Mouse (Mus musculus): Measurements from ENCODE around the gene Armh4. TPM values are rescaled to one million over a fixed set of nuclear protein-coding genes. Genes with fewer than 3 reads are reported as not detected.
"Not testable (repeated sequence)": the region's sequence is repeated elsewhere in the genome, so short reads cannot be mapped to it uniquely, and the experiment has no call there.

The Armh4 gene
- 57.2 and 58.8 TPM in 2 replicates for polyA plus RNA-seq (2014; fragmentation: Nextera tagmentation; extraction: Ambion mirVana)

GRCm38 (mm10) chr14:49782715-49783531 is at the start of gene Armh4:
Gene Armh4 (minus strand): TSS chr14:49783383.
- H3K27me3 ChIP-seq (ENCODE audit: control insufficient read depth, insufficient read depth, low read length) = no peaks in the 10 kb centered on the region
- peaks cover 2 to 14% of the 10 kb centered on the region in 2 experiments; a peak in 2 of 4 replicates for H3K4me1 ChIP-seq (ENCODE audit: control insufficient read depth in 2 of 2, insufficient read depth in 2 of 2, low read length in 2 of 2)
- H3K9me3 ChIP-seq (ENCODE audit: control insufficient read depth, low read length) = no peaks in the 10 kb centered on the region
- H3K27ac ChIP-seq (replicated peaks in 1 of 2; ENCODE audit: control insufficient read depth in 1 of 2, insufficient read depth in 1 of 2, low read depth in 2 of 2, low read length in 2 of 2) = peak within 1 kb of the TSS; percentile 80 to 87
- H3K4me3 ChIP-seq (ENCODE audit: control insufficient read depth in 1 of 2, insufficient read depth in 1 of 2, low read depth in 1 of 2, low read length in 2 of 2) = peak within 1 kb of the TSS; percentile 65 to 69
- peak within 1 kb of the TSS; percentile 74 for H3K4me2 ChIP-seq (ENCODE audit: low read length)
- peak; percentile 89 for ATAC-seq (ENCODE audit: insufficient number of reproducible peaks, insufficient read depth, low FRiP score, low read depth)
- H3K9ac ChIP-seq (ENCODE audit: low read length) = peak within 1 kb of the TSS; percentile 71
- WGBS = under 1% methylated on average over 24 of the region's 24 CpGs
- H3K36me3 ChIP-seq (ENCODE audit: control insufficient read depth, insufficient read depth, low read length) = no peaks in the 10 kb centered on the region

- H3K27ac ChIP-seq (replicated peaks in 1 of 2; ENCODE audit: control insufficient read depth in 1 of 2, insufficient read depth in 1 of 2, low read depth in 2 of 2, low read length in 2 of 2) = 0 out of 4 replicates have a peak overlapping the region, but pooled peaks of 1 of the 2 experiments have one; percentile 20
- 11% methylated on average over 17 of the region's 17 CpGs for WGBS
- peak overlapping the region; percentile 31 to 33 for H3K4me3 ChIP-seq (ENCODE audit: control insufficient read depth in 1 of 2, insufficient read depth in 1 of 2, low read depth in 1 of 2, low read length in 2 of 2)
- H3K9me3 ChIP-seq (ENCODE audit: control insufficient read depth, low read length) = no peaks in the 10 kb centered on the region
- no peaks in the 10 kb centered on the region for H3K36me3 ChIP-seq (ENCODE audit: control insufficient read depth, insufficient read depth, low read length)
- no peaks in the 10 kb centered on the region for H3K27me3 ChIP-seq (ENCODE audit: control insufficient read depth, insufficient read depth, low read length)
- peak overlapping the region; percentile 59 for H3K4me2 ChIP-seq (ENCODE audit: low read length)
- ATAC-seq (ENCODE audit: insufficient number of reproducible peaks, insufficient read depth, low FRiP score, low read depth) = no peak
- peak overlapping the region; percentile 51; the same call in 1 of the 2 replicates for H3K9ac ChIP-seq (ENCODE audit: low read length)
- H3K4me1 ChIP-seq (ENCODE audit: control insufficient read depth in 2 of 2, insufficient read depth in 2 of 2, low read length in 2 of 2) = peaks cover 0 to 2% of the 10 kb centered on the region in 2 experiments; a peak in 2 of 4 replicates
Observed at GRCm38 (mm10) chr14:49829192-49830171, 46.3 kb upstream of the Armh4 start.

GRCm38 (mm10) chr14:49819721-49820440 is 36.7 kb upstream of the Armh4 start:
- H3K9ac ChIP-seq (ENCODE audit: low read length) = not testable (repeated sequence)
- WGBS = 69% methylated on average over 8 of the region's 8 CpGs

GRCm38 (mm10) chr14:49818713-49819208 is 35.6 kb upstream of the Armh4 start:
- H3K4me1 ChIP-seq (ENCODE audit: control insufficient read depth in 2 of 2, insufficient read depth in 2 of 2, low read length in 2 of 2); H3K4me2 ChIP-seq (ENCODE audit: low read length); H3K27ac ChIP-seq (replicated peaks in 1 of 2; ENCODE audit: control insufficient read depth in 1 of 2, insufficient read depth in 1 of 2, low read depth in 2 of 2, low read length in 2 of 2); H3K9ac ChIP-seq (ENCODE audit: low read length); H3K36me3 ChIP-seq (ENCODE audit: control insufficient read depth, insufficient read depth, low read length); H3K9me3 ChIP-seq (ENCODE audit: control insufficient read depth, low read length); H3K4me3 ChIP-seq (ENCODE audit: control insufficient read depth in 1 of 2, insufficient read depth in 1 of 2, low read depth in 1 of 2, low read length in 2 of 2); ATAC-seq (ENCODE audit: insufficient number of reproducible peaks, insufficient read depth, low FRiP score, low read depth); H3K27me3 ChIP-seq (ENCODE audit: control insufficient read depth, insufficient read depth, low read length): not testable (repeated sequence)
- 81% methylated on average over 6 of the region's 6 CpGs for WGBS

More at GRCm38 (mm10) chr14:49819721-49820440, 36.7 kb upstream of the Armh4 start:
- not testable (repeated sequence) for H3K27ac ChIP-seq (replicated peaks in 1 of 2; ENCODE audit: control insufficient read depth in 1 of 2, insufficient read depth in 1 of 2, low read depth in 2 of 2, low read length in 2 of 2); ATAC-seq (ENCODE audit: insufficient number of reproducible peaks, insufficient read depth, low FRiP score, low read depth); H3K27me3 ChIP-seq (ENCODE audit: control insufficient read depth, insufficient read depth, low read length); H3K4me3 ChIP-seq (ENCODE audit: control insufficient read depth in 1 of 2, insufficient read depth in 1 of 2, low read depth in 1 of 2, low read length in 2 of 2); H3K36me3 ChIP-seq (ENCODE audit: control insufficient read depth, insufficient read depth, low read length); H3K9me3 ChIP-seq (ENCODE audit: control insufficient read depth, low read length); H3K4me2 ChIP-seq (ENCODE audit: low read length); H3K4me1 ChIP-seq (ENCODE audit: control insufficient read depth in 2 of 2, insufficient read depth in 2 of 2, low read length in 2 of 2)

GRCm38 (mm10) chr14:49812966-49813365 is 29.8 kb upstream of the Armh4 start:
- H3K36me3 ChIP-seq (ENCODE audit: control insufficient read depth, insufficient read depth, low read length); H3K4me3 ChIP-seq (ENCODE audit: control insufficient read depth in 1 of 2, insufficient read depth in 1 of 2, low read depth in 1 of 2, low read length in 2 of 2); ATAC-seq (ENCODE audit: insufficient number of reproducible peaks, insufficient read depth, low FRiP score, low read depth); H3K9me3 ChIP-seq (ENCODE audit: control insufficient read depth, low read length); H3K27me3 ChIP-seq (ENCODE audit: control insufficient read depth, insufficient read depth, low read length); H3K27ac ChIP-seq (replicated peaks in 1 of 2; ENCODE audit: control insufficient read depth in 1 of 2, insufficient read depth in 1 of 2, low read depth in 2 of 2, low read length in 2 of 2); H3K4me1 ChIP-seq (ENCODE audit: control insufficient read depth in 2 of 2, insufficient read depth in 2 of 2, low read length in 2 of 2); H3K4me2 ChIP-seq (ENCODE audit: low read length); H3K9ac ChIP-seq (ENCODE audit: low read length): not testable (repeated sequence)
- 81% methylated on average over 9 of the region's 9 CpGs for WGBS

GRCm38 (mm10) chr14:49805051-49805450 is 21.9 kb upstream of the Armh4 start:
- H3K9me3 ChIP-seq (ENCODE audit: control insufficient read depth, low read length); H3K9ac ChIP-seq (ENCODE audit: low read length); H3K4me3 ChIP-seq (ENCODE audit: control insufficient read depth in 1 of 2, insufficient read depth in 1 of 2, low read depth in 1 of 2, low read length in 2 of 2); H3K4me1 ChIP-seq (ENCODE audit: control insufficient read depth in 2 of 2, insufficient read depth in 2 of 2, low read length in 2 of 2); ATAC-seq (ENCODE audit: insufficient number of reproducible peaks, insufficient read depth, low FRiP score, low read depth); H3K4me2 ChIP-seq (ENCODE audit: low read length); H3K36me3 ChIP-seq (ENCODE audit: control insufficient read depth, insufficient read depth, low read length); H3K27ac ChIP-seq (replicated peaks in 1 of 2; ENCODE audit: control insufficient read depth in 1 of 2, insufficient read depth in 1 of 2, low read depth in 2 of 2, low read length in 2 of 2); H3K27me3 ChIP-seq (ENCODE audit: control insufficient read depth, insufficient read depth, low read length): not testable (repeated sequence)

- Histone ChIP-seq H3K27ac (replicated peaks in 1 of 2; ENCODE audit: control insufficient read depth in 1 of 2, insufficient read depth in 1 of 2, low read depth in 2 of 2, low read length in 2 of 2) (no peak overlapping the region), H3K9me3 (ENCODE audit: control insufficient read depth, low read length) (no peaks in the 10 kb centered on the region), H3K27me3 (ENCODE audit: control insufficient read depth, insufficient read depth, low read length) (no peaks in the 10 kb centered on the region), H3K4me2 (ENCODE audit: low read length) (no peak overlapping the region), H3K9ac (ENCODE audit: low read length) (no peak overlapping the region), H3K36me3 (ENCODE audit: control insufficient read depth, insufficient read depth, low read length) (no peaks in the 10 kb centered on the region), H3K4me3 (ENCODE audit: control insufficient read depth in 1 of 2, insufficient read depth in 1 of 2, low read depth in 1 of 2, low read length in 2 of 2) (no peak overlapping the region), H3K4me1 (ENCODE audit: control insufficient read depth in 2 of 2, insufficient read depth in 2 of 2, low read length in 2 of 2) (no peaks in the 10 kb centered on the region)
- 9% methylated on average over 4 of the region's 4 CpGs for WGBS
- no peak for ATAC-seq (ENCODE audit: insufficient number of reproducible peaks, insufficient read depth, low FRiP score, low read depth)
Observed at GRCm38 (mm10) chr14:49801444-49801843, 18.3 kb upstream of the Armh4 start.

Measured in heart, embryonic 14.5 days (tissue).